Mouse (Mus musculus) hindbrain, embryonic 13.5 days (tissue): ENCODE measurements at regions not wholly inside any gene's neighbourhood (a gene's known extent, or its start where the extent isn't known, plus 50 kb on each side); places are given as distances from the start of the nearest gene placed in this dataset.

ENCODE experiments used
- ATAC-seq: fragments of 200-750 bp; cut with Nextera tagmentation; 2 replicates; pipeline ENCODE4 v1.8.0; 2017; ENCODE audit warnings: moderate TSS enrichment; ENCODE audit not compliant: low FRiP score
- H3K27ac ChIP-seq: fragments of 300-500 bp; sonication (generic); 2 replicates; pipeline ENCODE4 v1.5.1; 2015; ENCODE audit warnings: inconsistent platforms, mild to moderate bottlenecking, moderate library complexity
- H3K27me3 ChIP-seq: fragments of 300-500 bp; sonication (generic); 2 replicates; pipeline ENCODE4 v1.6.1; 2015; ENCODE audit warnings: mild to moderate bottlenecking, inconsistent platforms
- H3K36me3 ChIP-seq: fragments of 300-500 bp; sonication (generic); 2 replicates; pipeline ENCODE4 v1.6.1; 2015; ENCODE audit warnings: mild to moderate bottlenecking, inconsistent platforms
- H3K4me1 ChIP-seq: fragments of 300-500 bp; sonication (generic); replicated peaks from 2 replicates; pipeline ENCODE4 v1.6.1; 2015; ENCODE audit warnings: inconsistent platforms
- H3K4me2 ChIP-seq: fragments of 300-500 bp; sonication (generic); 2 replicates; pipeline ENCODE4 v1.6.1; 2015; ENCODE audit warnings: inconsistent platforms, mild to moderate bottlenecking, moderate library complexity
- H3K4me3 ChIP-seq: fragments of 300-500 bp; sonication (generic); 2 replicates; pipeline ENCODE4 v1.5.1; 2015; ENCODE audit warnings: mild to moderate bottlenecking, inconsistent platforms
- H3K9ac ChIP-seq: fragments of 300-500 bp; sonication (generic); 2 replicates; pipeline ENCODE4 v1.6.1; 2015; ENCODE audit warnings: mild to moderate bottlenecking, inconsistent platforms
- H3K9me3 ChIP-seq: fragments of 300-500 bp; sonication (generic); 2 replicates; pipeline ENCODE4 v1.6.1; 2016; ENCODE audit warnings: inconsistent platforms
- WGBS: fragments of 180-500 bp; shearing (Covaris S2); methylation state at CpG from one replicate; pipeline ENCODE4 v1.1.7; 2015; 5-methylcytosine and 5-hydroxymethylcytosine counted together

DNA sequence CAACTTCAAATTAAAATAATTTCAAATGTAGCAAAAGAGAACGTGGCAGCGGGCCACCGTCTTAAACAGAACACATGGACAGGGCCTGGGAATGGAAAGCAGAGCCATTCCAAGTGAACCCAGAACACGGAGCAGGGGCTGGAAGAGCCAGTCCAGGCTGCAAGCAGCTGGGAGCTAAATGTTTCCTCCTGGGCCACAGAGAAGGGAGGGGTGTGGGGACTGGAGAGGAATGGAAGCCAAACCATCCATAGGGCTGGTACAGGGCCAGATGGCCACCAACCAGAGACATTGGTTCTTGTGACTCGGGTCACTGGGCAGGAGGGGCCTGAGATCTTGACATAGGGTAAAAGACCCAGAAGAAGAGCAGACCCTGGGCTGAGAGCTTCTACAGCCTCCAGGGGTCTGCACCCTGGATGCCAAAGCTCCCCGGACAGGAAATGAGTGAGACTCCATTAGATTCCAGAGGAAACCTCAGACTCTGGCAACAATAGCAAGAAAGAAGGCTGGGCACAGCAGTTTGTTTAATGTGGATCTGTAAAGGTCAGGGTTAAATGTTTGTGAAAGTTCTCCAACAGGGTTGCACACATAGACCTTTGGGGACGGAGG, 333.1 kb upstream of the Nrp1 start:
- H3K27ac ChIP-seq: peak overlapping the region; percentile 72
- H3K9me3 ChIP-seq: no peaks in the 10 kb centered on the region
- H3K4me2 ChIP-seq: no peak overlapping the region
- peaks cover 11% of the 10 kb centered on the region for H3K4me1 ChIP-seq
- no peaks in the 10 kb centered on the region for H3K27me3 ChIP-seq
- ATAC-seq: peak; percentile 85
- H3K36me3 ChIP-seq: no peaks in the 10 kb centered on the region
- 36% methylated on average over 7 of the region's 7 CpGs for WGBS
- H3K9ac ChIP-seq: no peak overlapping the region
- H3K4me3 ChIP-seq: no peak overlapping the region

DNA sequence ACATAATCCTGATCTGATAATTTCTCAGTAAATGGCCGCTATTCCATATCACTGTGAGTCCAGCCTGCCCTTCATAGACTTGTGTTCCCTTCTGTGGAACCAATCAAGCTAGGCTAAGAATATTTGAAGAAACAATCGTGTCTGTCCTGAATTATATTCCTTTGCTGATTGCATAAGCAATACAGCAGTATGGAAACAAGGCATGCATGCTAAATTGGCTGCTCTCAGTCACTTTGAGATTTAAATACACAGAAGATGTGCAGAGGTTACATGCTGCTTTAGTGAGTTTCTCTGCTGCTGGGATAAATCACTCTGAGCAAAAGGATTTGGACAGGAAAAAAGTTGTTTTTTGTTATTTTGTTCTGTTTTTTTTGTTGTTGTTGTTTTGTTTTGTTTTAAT, 331.4 kb upstream of the Nrp1 start:
- Histone ChIP-seq H3K27ac (no peak overlapping the region), H3K4me3 (no peak overlapping the region), H3K4me2 (no peak overlapping the region), H3K4me1 (peaks cover 21% of the 10 kb centered on the region), H3K36me3 (no peaks in the 10 kb centered on the region), H3K9me3 (no peaks in the 10 kb centered on the region), H3K27me3 (no peaks in the 10 kb centered on the region), H3K9ac (no peak overlapping the region)
- 72% methylated on average over 2 of the region's 2 CpGs for WGBS
- no peak for ATAC-seq

DNA sequence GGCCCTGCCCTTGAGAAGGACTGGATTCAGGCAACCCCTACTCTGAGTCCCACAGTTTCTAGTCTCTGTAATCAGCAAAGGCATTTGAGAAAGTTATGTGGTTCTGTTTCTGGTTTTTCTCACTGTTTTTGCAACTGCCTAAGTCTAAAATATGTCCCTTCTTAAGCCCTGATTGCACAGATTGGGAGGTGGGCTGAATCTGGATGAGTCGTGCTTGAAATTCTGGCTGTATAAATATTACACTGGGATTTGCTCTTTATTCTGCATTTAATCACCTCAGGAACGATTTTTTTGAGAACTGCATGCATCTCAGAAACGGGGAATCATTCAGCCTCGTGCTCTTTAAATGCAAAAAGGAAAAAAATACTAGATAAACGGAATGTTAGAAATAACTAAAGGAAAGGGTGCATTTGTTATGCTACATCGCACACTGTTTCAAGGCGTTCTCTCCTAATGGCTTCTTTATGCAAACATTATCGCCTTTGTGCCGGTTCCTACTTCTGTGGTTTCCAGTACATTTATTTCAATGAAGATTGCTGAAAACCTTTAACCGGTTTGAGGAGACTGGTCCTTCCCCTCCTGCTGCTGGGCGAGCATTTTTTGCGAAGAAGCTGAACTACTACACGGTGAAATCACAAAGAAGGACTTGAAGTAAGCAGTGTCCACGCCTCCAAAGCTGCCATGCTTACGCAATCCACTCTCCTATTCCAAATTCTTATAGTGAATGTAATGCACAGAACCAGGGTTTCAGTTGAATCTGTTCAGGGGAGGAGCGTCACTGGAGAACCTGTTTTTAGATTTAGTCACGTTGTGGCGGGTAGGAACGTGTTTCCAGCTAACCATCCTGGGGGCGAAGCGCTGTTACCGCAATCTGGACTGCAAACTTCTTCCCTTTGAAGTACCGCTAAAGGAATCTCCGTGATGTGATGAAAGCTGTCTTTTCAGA, 327.8 kb upstream of the Nrp1 start:
- Histone ChIP-seq H3K9ac (no peak overlapping the region), H3K36me3 (no peaks in the 10 kb centered on the region), H3K9me3 (no peaks in the 10 kb centered on the region), H3K27ac (peak overlapping the region; percentile 81), H3K4me3 (no peak overlapping the region), H3K4me1 (peaks cover 12% of the 10 kb centered on the region), H3K27me3 (no peaks in the 10 kb centered on the region), H3K4me2 (no peak overlapping the region)
- WGBS: 68% methylated on average over 24 of the region's 24 CpGs
- no peak for ATAC-seq

DNA sequence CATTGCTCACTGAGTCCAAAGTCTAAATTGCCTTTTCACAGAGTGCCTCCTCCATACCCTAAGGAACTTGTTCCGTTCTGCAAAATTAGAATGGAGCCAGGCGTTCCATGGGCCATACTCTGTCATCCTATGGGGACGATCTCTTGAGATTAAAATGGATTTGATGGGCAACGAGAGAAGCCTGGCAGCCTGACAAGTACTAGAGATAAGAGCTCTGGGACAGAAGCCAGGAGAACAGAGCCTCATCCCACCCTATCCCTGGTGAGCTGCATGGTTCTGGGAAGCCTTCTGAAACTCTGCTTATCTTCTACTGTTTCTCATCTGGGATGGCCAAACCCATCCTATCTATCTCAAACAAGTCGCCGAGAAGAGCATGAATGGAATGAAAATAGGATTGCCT, 324.3 kb upstream of the Nrp1 start:
- Histone ChIP-seq H3K9me3 (no peaks in the 10 kb centered on the region), H3K4me1 (peaks cover 13% of the 10 kb centered on the region; the same call in 1 of the 2 replicates), H3K9ac (no peak overlapping the region), H3K4me3 (no peak overlapping the region), H3K27ac (no peak overlapping the region), H3K4me2 (no peak overlapping the region), H3K27me3 (no peaks in the 10 kb centered on the region), H3K36me3 (no peaks in the 10 kb centered on the region)
- WGBS: 83% methylated on average over 6 of the region's 6 CpGs
- ATAC-seq: no peak

DNA sequence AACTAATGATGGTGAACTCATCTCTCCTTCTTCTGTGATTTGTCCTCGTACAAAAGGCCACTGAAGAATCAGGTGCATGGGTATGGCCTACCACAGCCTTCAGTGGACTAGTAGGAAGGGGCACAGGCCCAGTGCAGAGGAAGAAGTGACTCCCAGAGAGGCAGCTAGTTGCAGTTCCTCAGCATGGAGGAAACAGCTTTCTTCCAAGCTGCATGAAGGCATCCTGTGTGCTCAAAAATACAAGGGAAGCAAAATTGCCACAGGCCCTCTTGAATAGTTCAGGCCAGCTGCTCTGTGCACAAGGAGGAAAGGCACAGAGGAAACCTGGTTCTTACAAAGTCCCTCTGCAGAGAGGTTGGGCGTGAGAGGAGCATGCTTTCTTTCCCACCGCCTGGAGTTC, 322.7 kb upstream of the Nrp1 start:
- no peak for ATAC-seq
- no peaks in the 10 kb centered on the region for H3K36me3 ChIP-seq
- H3K27me3 ChIP-seq: no peaks in the 10 kb centered on the region
- H3K27ac ChIP-seq: 0 out of 2 replicates have a peak overlapping the region, but pooled peaks have one; percentile 19
- no peaks in the 10 kb centered on the region for H3K9me3 ChIP-seq
- no peak overlapping the region for H3K4me3 ChIP-seq
- H3K4me2 ChIP-seq: no peak overlapping the region
- 81% methylated on average over 3 of the region's 3 CpGs for WGBS
- no peak overlapping the region for H3K9ac ChIP-seq
- H3K4me1 ChIP-seq: peaks cover 9% of the 10 kb centered on the region; the same call in 1 of the 2 replicates

DNA sequence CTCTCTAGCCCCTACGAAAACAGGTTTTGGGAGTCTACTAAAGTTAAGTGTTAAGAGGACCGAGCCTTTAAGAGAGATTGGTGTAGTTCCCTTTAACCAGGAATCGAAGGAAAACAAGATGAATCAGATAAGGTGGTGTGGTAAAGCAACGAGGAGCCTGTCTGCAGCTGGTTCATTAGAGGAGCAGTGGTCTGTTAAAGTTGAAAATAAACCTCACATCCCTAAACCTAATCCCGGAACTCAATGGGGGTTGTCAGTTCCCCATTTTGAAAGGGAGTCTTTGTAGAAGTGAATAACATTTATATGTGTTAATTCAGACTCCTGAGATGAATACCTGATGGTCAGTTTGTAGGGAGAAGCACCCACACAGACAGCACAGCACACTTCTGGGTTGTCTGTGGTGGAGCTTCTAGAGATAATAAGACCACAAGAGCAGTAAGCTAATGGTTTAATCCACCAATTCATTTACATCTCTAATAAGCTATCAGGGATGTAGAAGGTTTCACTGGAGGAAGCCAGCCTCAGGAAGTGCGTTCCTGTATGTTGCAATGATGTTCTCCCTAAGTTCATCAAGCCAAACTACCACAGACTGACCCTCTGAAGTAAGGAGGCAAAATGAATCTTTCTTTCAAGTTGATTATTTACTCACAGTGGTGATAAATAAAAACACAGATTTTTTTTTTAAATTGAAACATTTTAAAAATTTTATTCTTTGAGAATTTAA, 318.9 kb upstream of the Nrp1 start:
- Histone ChIP-seq H3K9ac (no peak overlapping the region), H3K27me3 (no peaks in the 10 kb centered on the region), H3K4me3 (no peak overlapping the region), H3K4me1 (peaks cover 11% of the 10 kb centered on the region; the same call in 1 of the 2 replicates), H3K36me3 (no peaks in the 10 kb centered on the region), H3K9me3 (no peaks in the 10 kb centered on the region), H3K27ac (no peak overlapping the region), H3K4me2 (no peak overlapping the region)
- 87% methylated on average over 6 of the region's 6 CpGs for WGBS
- no peak for ATAC-seq

DNA sequence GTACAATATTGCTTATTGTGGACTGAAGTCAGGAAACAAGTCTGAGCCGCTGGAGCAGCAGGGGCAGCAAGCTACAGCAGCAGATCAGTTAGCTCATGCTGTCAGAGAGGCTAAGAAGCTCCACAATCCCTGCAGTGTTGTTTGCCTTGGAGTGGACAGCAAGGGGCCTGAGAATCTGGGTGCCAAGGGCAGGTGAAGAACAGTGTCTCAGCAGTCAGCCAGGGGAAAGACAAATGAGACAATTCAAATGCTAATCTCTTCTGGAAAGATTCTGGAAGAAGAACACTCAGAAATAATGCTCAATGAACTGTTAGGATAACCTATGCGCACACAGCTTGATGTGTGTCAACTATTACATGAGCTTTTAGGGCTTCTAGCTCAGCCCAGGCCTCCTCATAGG, 315.5 kb upstream of the Nrp1 start:
- WGBS: 50% methylated on average over 2 of the region's 2 CpGs
- H3K36me3 ChIP-seq: no peaks in the 10 kb centered on the region
- no peaks in the 10 kb centered on the region for H3K9me3 ChIP-seq
- no peak overlapping the region for H3K4me2 ChIP-seq
- no peaks in the 10 kb centered on the region for H3K27me3 ChIP-seq
- ATAC-seq: no peak
- H3K27ac ChIP-seq: no peak overlapping the region
- H3K4me3 ChIP-seq: no peak overlapping the region
- H3K4me1 ChIP-seq: peaks cover 9% of the 10 kb centered on the region; the same call in 1 of the 2 replicates
- H3K9ac ChIP-seq: no peak overlapping the region

- peaks cover 9% of the 10 kb centered on the region; the same call in 1 of the 2 replicates for H3K4me1 ChIP-seq
- H3K9ac ChIP-seq: no peak overlapping the region
- H3K4me2 ChIP-seq: no peak overlapping the region
- no peak for ATAC-seq
- H3K4me3 ChIP-seq: no peak overlapping the region
- no peaks in the 10 kb centered on the region for H3K27me3 ChIP-seq
- H3K36me3 ChIP-seq: no peaks in the 10 kb centered on the region
- H3K27ac ChIP-seq: no peak overlapping the region
- H3K9me3 ChIP-seq: no peaks in the 10 kb centered on the region
- WGBS: 61% methylated on average over 4 of the region's 4 CpGs
Measured at GRCm38 (mm10) chr8:128043392-128043791, 315.0 kb upstream of the Nrp1 start.

GRCm38 (mm10) chr8:128056251-128056650, 302.2 kb upstream of the Nrp1 start:
- Histone ChIP-seq H3K9ac (no peak overlapping the region), H3K9me3 (no peaks in the 10 kb centered on the region), H3K27ac (no peak overlapping the region), H3K4me2 (no peak overlapping the region), H3K4me3 (no peak overlapping the region), H3K27me3 (no peaks in the 10 kb centered on the region), H3K36me3 (no peaks in the 10 kb centered on the region), H3K4me1 (peaks cover 3% of the 10 kb centered on the region; the same call in 1 of the 2 replicates)
- no peak for ATAC-seq
- WGBS: 93% methylated on average over 8 of the region's 8 CpGs

- H3K9ac ChIP-seq: no peak overlapping the region
- no peak overlapping the region for H3K4me3 ChIP-seq
- 80% methylated on average over 6 of the region's 6 CpGs for WGBS
- no peaks in the 10 kb centered on the region for H3K9me3 ChIP-seq
- no peaks in the 10 kb centered on the region for H3K27me3 ChIP-seq
- H3K27ac ChIP-seq: no peak overlapping the region
- H3K4me1 ChIP-seq: peaks cover 3% of the 10 kb centered on the region; the same call in 1 of the 2 replicates
- ATAC-seq: no peak
- no peak overlapping the region for H3K4me2 ChIP-seq
- no peaks in the 10 kb centered on the region for H3K36me3 ChIP-seq
Measured at GRCm38 (mm10) chr8:128057845-128058244, 300.6 kb upstream of the Nrp1 start.

DNA sequence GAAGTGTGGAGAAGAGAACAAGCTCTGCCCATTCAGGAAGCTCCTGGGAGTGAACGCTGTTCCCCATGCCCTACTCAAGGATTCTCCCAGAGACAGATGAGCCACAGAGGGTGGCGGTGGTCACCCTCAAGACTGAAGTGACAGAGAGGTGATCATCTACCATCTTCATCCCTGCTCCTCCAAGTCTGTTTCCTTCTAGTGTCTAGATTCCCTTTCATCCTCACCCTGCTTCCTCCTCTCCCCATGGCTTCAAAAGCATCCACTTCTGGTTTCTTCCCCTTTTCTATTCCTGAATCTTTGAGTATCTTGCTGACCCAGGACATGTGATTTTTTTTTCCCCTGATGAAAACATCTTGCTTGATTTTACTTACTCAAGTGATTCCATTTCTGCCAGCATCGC, 298.6 kb upstream of the Nrp1 start:
- no peak overlapping the region for H3K27ac ChIP-seq
- WGBS: 93% methylated on average over 3 of the region's 3 CpGs
- H3K4me2 ChIP-seq: no peak overlapping the region
- no peaks in the 10 kb centered on the region for H3K27me3 ChIP-seq
- no peak overlapping the region for H3K4me3 ChIP-seq
- no peaks in the 10 kb centered on the region for H3K9me3 ChIP-seq
- H3K4me1 ChIP-seq: peaks cover 3% of the 10 kb centered on the region; the same call in 1 of the 2 replicates
- ATAC-seq: no peak
- H3K9ac ChIP-seq: no peak overlapping the region
- H3K36me3 ChIP-seq: no peaks in the 10 kb centered on the region

GRCm38 (mm10) chr8:128064211-128064610, 294.2 kb upstream of the Nrp1 start:
- no peak overlapping the region for H3K4me3 ChIP-seq
- H3K27ac ChIP-seq: no peak overlapping the region
- no peaks in the 10 kb centered on the region for H3K9me3 ChIP-seq
- ATAC-seq: no peak
- H3K9ac ChIP-seq: no peak overlapping the region
- no peaks in the 10 kb centered on the region for H3K36me3 ChIP-seq
- no peak overlapping the region for H3K4me2 ChIP-seq
- no peaks in the 10 kb centered on the region for H3K4me1 ChIP-seq
- WGBS: 89% methylated on average over 1 of the region's 1 CpGs
- H3K27me3 ChIP-seq: no peaks in the 10 kb centered on the region
